Mouse (Mus musculus): ENCODE results near the gene L3mbtl1. TPM values are rescaled to one million over a fixed set of nuclear protein-coding genes. Genes with fewer than 3 reads are reported as not detected.
A peak's percentile ranks its signal among the peaks of the same experiment; 100 is the strongest.
"Not testable (repeated sequence)": the region's sequence is repeated elsewhere in the genome, so short reads cannot be mapped to it uniquely, and the experiment has no call there.

L3mbtl1 gene
- not detected for polyA plus RNA-seq (2012; fragmentation: generic; extraction: Trizol)

DNA sequence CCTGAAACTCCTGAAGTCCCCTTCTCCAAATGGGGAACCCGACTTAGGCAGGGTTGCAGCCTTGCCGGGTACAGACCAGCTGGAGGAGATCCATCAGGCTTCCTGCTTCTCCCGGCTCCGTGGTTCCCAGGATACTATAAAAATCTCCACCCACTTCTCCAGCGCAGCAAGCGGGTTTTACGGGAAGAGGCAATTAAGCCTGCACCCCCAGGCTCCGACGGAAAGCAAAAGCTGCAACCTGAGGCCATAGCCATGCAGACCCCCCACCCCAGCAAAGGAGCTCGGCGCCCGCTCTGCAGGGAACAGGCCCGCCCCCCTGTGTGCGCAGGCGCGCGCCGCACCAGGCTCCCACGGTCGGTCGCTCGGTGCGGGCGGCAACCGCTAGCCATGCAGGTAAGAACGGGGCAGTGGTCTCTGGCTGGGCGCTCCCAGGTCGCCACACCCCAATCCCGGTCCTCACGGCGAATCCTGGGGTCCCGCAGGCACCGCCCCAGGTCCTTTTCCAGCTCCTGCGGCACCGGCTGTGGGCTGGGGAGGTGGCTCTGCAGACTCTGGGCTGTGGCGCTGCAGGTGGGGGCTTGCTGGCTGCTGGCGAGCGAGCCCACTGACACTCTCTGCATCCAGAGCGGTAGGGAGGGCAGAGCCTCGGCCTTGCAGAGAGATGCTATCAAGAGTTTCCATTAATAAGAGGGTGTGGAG lies at the start of gene L3mbtl1:
Gene L3mbtl1, plus strand, starts transcription at position 325 of the 699 bp plus-strand sequence.
- peak within 1 kb of the TSS; percentile 48 for H3K4me2 ChIP-seq (ENCODE audit: low read depth)
- H3K79me2 ChIP-seq (ENCODE audit: control insufficient read depth, insufficient read depth) = no peaks in the 10 kb centered on the region
- no peak within 1 kb of the TSS for H3K4me3 ChIP-seq
- no peaks in the 10 kb centered on the region for H3K27me3 ChIP-seq (ENCODE audit: control insufficient read depth, insufficient read depth, insufficient read length)
- H3K36me3 ChIP-seq (ENCODE audit: control insufficient read depth, insufficient read depth) = peaks cover 16% of the 10 kb centered on the region
- no peak for TF ChIP-seq POLR2A (IDR thresholded peaks at IDR 0.05; ENCODE audit: insufficient read length, low read depth)
- no peak for TF ChIP-seq MYOD1 (IDR thresholded peaks at IDR 0.05; ENCODE audit: control insufficient read depth in 1 of 3, insufficient read length in 2 of 3, low read depth in 2 of 3)
- TF ChIP-seq TCF12 (IDR thresholded peaks at IDR 0.05; ENCODE audit: insufficient read depth, poor library complexity, severe bottlenecking) = no peak
- no peak for TF ChIP-seq POLR2AphosphoS2 (IDR thresholded peaks at IDR 0.05; ENCODE audit: insufficient read length, low read depth)
- TF ChIP-seq E2F4 (IDR thresholded peaks at IDR 0.05; ENCODE audit: insufficient read depth) = no peak
- TF ChIP-seq MYOG (IDR thresholded peaks at IDR 0.05; ENCODE audit: control insufficient read depth in 1 of 3, insufficient read depth in 1 of 3, insufficient read length in 2 of 3, low read depth in 2 of 3) = no peak
- TF ChIP-seq USF1 (IDR thresholded peaks at IDR 0.05; ENCODE audit: low read depth) = no peak
- TF ChIP-seq CEBPB (IDR thresholded peaks at IDR 0.05; ENCODE audit: insufficient read depth, poor library complexity, severe bottlenecking) = no peak
- TF ChIP-seq TCF3 (IDR thresholded peaks at IDR 0.05; ENCODE audit: insufficient read length, low read depth) = no peak
- H3ac ChIP-seq (ENCODE audit: control insufficient read depth, insufficient read length) = no peak within 1 kb of the TSS

DNA sequence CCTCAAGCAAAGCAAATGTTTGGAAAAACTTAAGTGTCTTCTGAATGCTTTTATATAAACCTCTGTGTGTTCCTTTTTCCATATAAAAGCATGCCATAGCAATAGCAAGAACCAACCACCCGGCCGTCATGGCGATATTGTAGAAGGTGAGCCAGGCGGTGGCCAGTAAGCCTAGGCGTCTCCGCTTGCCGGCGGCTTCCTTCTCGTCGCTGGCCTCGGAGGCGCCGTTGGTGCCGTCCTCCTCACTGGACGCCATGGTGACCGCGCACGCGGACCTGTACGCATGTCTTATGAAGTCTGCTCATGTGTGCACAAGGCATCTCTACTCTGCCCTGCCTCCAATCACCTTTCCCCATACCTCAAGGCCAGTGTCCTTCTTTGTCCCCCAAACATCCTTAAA lies 44.0 kb upstream of the L3mbtl1 start:
- not testable (repeated sequence) for H3ac ChIP-seq (ENCODE audit: control insufficient read depth, insufficient read length); H3K4me2 ChIP-seq (ENCODE audit: low read depth); H3K36me3 ChIP-seq (ENCODE audit: control insufficient read depth, insufficient read depth); H3K4me3 ChIP-seq; H3K79me2 ChIP-seq (ENCODE audit: control insufficient read depth, insufficient read depth); H3K27me3 ChIP-seq (ENCODE audit: control insufficient read depth, insufficient read depth, insufficient read length)

DNA sequence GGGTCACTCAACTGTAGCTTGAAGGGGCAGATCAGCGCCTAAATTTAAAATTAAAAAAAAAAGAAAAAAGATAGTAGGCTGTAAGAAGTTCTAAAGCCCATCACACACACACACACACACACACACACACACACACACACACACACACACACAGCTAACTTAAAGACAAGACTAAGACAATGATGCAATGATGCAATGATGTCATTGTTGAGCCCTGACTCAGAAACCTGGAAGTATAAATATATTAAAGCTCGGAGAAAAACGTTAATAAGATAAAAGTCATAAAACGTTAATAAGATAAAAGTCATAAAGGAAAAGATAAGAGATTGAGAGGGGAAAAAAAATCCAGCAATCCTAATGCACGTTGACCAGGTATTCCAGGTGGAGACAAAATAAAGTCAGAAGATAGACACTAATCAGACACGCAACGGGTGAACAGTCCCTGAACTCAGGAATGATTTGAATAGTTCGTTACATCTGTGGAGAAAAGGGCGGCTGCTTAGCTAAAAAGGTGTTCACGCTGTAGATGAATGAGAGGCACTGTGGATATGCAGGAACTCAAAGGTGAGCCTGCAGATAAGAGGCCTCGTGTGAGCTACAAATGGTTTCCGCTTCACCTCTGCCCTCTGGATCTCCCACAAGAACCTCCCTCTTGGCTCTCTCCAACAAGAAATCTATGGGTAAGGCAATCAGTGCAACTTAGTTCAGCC lies 43.2 kb upstream of the L3mbtl1 start:
- Histone ChIP-seq H3K36me3 (ENCODE audit: control insufficient read depth, insufficient read depth) (no peaks in the 10 kb centered on the region), H3K4me3 (no peak overlapping the region), H3K79me2 (ENCODE audit: control insufficient read depth, insufficient read depth) (no peaks in the 10 kb centered on the region), H3ac (ENCODE audit: control insufficient read depth, insufficient read length) (no peak overlapping the region), H3K4me2 (ENCODE audit: low read depth) (no peak overlapping the region), H3K27me3 (ENCODE audit: control insufficient read depth, insufficient read depth, insufficient read length) (no peaks in the 10 kb centered on the region)
- TF ChIP-seq TCF3 (IDR thresholded peaks at IDR 0.05; ENCODE audit: insufficient read length, low read depth) (no peak), USF1 (IDR thresholded peaks at IDR 0.05; ENCODE audit: low read depth) (no peak), MAX (IDR thresholded peaks at IDR 0.05; ENCODE audit: low read depth) (no peak), CEBPB (IDR thresholded peaks at IDR 0.05; ENCODE audit: insufficient read depth, poor library complexity, severe bottlenecking) (no peak), POLR2AphosphoS2 (IDR thresholded peaks at IDR 0.05; ENCODE audit: insufficient read length, low read depth) (no peak), MYOG (IDR thresholded peaks at IDR 0.05; ENCODE audit: control insufficient read depth in 1 of 3, insufficient read depth in 1 of 3, insufficient read length in 2 of 3, low read depth in 2 of 3) (no peak), MYOD1 (IDR thresholded peaks at IDR 0.05; ENCODE audit: control insufficient read depth in 1 of 3, insufficient read length in 2 of 3, low read depth in 2 of 3) (no peak), POLR2A (IDR thresholded peaks at IDR 0.05; ENCODE audit: insufficient read length, low read depth) (no peak), TCF12 (IDR thresholded peaks at IDR 0.05; ENCODE audit: insufficient read depth, poor library complexity, severe bottlenecking) (no peak), SRF (IDR thresholded peaks at IDR 0.05; ENCODE audit: control insufficient read depth, insufficient read length, low read depth) (no peak), REST (IDR thresholded peaks at IDR 0.05; ENCODE audit: insufficient read depth, insufficient read length) (no peak), E2F4 (IDR thresholded peaks at IDR 0.05; ENCODE audit: insufficient read depth) (no peak)

DNA sequence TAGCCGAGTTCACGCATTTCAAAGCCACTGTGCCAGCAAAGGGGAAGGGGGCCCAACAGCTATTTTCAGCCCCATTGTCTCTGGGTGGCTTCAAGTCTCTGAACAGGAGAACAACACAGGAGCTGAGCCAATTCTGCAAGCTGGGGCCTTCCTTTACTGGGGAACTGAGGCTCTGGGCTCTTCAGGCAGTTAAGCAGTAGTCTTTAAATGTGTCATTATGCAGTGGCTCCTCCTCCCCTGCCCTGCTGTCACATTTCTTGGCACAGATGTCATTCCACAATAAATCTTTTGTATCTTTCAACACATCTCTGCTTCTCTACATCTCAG lies 42.7 kb upstream of the L3mbtl1 start:
- no peaks in the 10 kb centered on the region for H3K36me3 ChIP-seq (ENCODE audit: control insufficient read depth, insufficient read depth)
- no peaks in the 10 kb centered on the region for H3K27me3 ChIP-seq (ENCODE audit: control insufficient read depth, insufficient read depth, insufficient read length)
- no peak overlapping the region for H3K4me2 ChIP-seq (ENCODE audit: low read depth)
- TF ChIP-seq MYOG (IDR thresholded peaks at IDR 0.05; ENCODE audit: control insufficient read depth in 1 of 3, insufficient read depth in 1 of 3, insufficient read length in 2 of 3, low read depth in 2 of 3) = no peak
- no peak for TF ChIP-seq TCF3 (IDR thresholded peaks at IDR 0.05; ENCODE audit: insufficient read length, low read depth)
- TF ChIP-seq USF1 (IDR thresholded peaks at IDR 0.05; ENCODE audit: low read depth) = no peak
- no peak for TF ChIP-seq MAX (IDR thresholded peaks at IDR 0.05; ENCODE audit: low read depth)
- TF ChIP-seq TCF12 (IDR thresholded peaks at IDR 0.05; ENCODE audit: insufficient read depth, poor library complexity, severe bottlenecking) = no peak
- TF ChIP-seq MYOD1 (IDR thresholded peaks at IDR 0.05; ENCODE audit: control insufficient read depth in 1 of 3, insufficient read length in 2 of 3, low read depth in 2 of 3) = no peak
- TF ChIP-seq SRF (IDR thresholded peaks at IDR 0.05; ENCODE audit: control insufficient read depth, insufficient read length, low read depth) = no peak
- TF ChIP-seq CEBPB (IDR thresholded peaks at IDR 0.05; ENCODE audit: insufficient read depth, poor library complexity, severe bottlenecking) = no peak
- TF ChIP-seq POLR2A (IDR thresholded peaks at IDR 0.05; ENCODE audit: insufficient read length, low read depth) = no peak
- TF ChIP-seq POLR2AphosphoS2 (IDR thresholded peaks at IDR 0.05; ENCODE audit: insufficient read length, low read depth) = no peak
- no peak for TF ChIP-seq REST (IDR thresholded peaks at IDR 0.05; ENCODE audit: insufficient read depth, insufficient read length)
- no peak for TF ChIP-seq E2F4 (IDR thresholded peaks at IDR 0.05; ENCODE audit: insufficient read depth)
- no peak overlapping the region for H3K4me3 ChIP-seq
- no peak overlapping the region for H3ac ChIP-seq (ENCODE audit: control insufficient read depth, insufficient read length)
- no peaks in the 10 kb centered on the region for H3K79me2 ChIP-seq (ENCODE audit: control insufficient read depth, insufficient read depth)

DNA sequence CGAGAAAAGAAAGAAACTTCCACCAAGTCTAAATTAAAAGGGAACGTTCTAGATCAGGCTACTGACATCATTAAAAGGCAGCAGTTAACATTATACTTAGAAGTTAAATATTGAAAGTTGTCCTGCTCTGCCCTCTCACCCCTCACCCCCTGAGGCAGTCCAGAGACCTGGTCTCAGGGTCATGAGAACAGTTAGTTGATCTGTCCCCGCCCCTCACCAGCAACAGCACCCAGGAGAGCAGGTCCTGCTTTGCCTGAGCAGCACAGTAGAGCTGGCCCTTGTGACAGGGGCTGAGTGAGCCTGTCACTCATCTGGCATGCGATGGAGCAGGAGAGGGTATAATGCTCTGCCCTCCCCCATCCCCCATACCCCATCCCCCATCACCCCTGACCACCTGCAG lies 37.4 kb upstream of the L3mbtl1 start:
- no peak for TF ChIP-seq POLR2A (IDR thresholded peaks at IDR 0.05; ENCODE audit: insufficient read length, low read depth)
- no peak for TF ChIP-seq SRF (IDR thresholded peaks at IDR 0.05; ENCODE audit: control insufficient read depth, insufficient read length, low read depth)
- TF ChIP-seq CEBPB (IDR thresholded peaks at IDR 0.05; ENCODE audit: insufficient read depth, poor library complexity, severe bottlenecking) = no peak
- no peak for TF ChIP-seq E2F4 (IDR thresholded peaks at IDR 0.05; ENCODE audit: insufficient read depth)
- TF ChIP-seq TCF3 (IDR thresholded peaks at IDR 0.05; ENCODE audit: insufficient read length, low read depth) = no peak
- no peak for TF ChIP-seq MYOD1 (IDR thresholded peaks at IDR 0.05; ENCODE audit: control insufficient read depth in 1 of 3, insufficient read length in 2 of 3, low read depth in 2 of 3)
- TF ChIP-seq TCF12 (IDR thresholded peaks at IDR 0.05; ENCODE audit: insufficient read depth, poor library complexity, severe bottlenecking) = no peak
- no peak for TF ChIP-seq MYOG (IDR thresholded peaks at IDR 0.05; ENCODE audit: control insufficient read depth in 1 of 3, insufficient read depth in 1 of 3, insufficient read length in 2 of 3, low read depth in 2 of 3)
- TF ChIP-seq REST (IDR thresholded peaks at IDR 0.05; ENCODE audit: insufficient read depth, insufficient read length) = no peak
- TF ChIP-seq POLR2AphosphoS2 (IDR thresholded peaks at IDR 0.05; ENCODE audit: insufficient read length, low read depth) = no peak
- no peak for TF ChIP-seq USF1 (IDR thresholded peaks at IDR 0.05; ENCODE audit: low read depth)
- no peak for TF ChIP-seq MAX (IDR thresholded peaks at IDR 0.05; ENCODE audit: low read depth)

More for the DNA sequence above, 37.4 kb upstream of the L3mbtl1 start:
- H3K27me3 ChIP-seq (ENCODE audit: control insufficient read depth, insufficient read depth, insufficient read length) = peaks cover 9% of the 10 kb centered on the region
- H3K79me2 ChIP-seq (ENCODE audit: control insufficient read depth, insufficient read depth) = no peaks in the 10 kb centered on the region
- H3K36me3 ChIP-seq (ENCODE audit: control insufficient read depth, insufficient read depth) = no peaks in the 10 kb centered on the region
- H3ac ChIP-seq (ENCODE audit: control insufficient read depth, insufficient read length) = no peak overlapping the region
- H3K4me3 ChIP-seq = no peak overlapping the region
- no peak overlapping the region for H3K4me2 ChIP-seq (ENCODE audit: low read depth)

Measured in myocyte (in vitro differentiated cells).